Mouse (Mus musculus) cerebellum, postnatal 10 days (tissue): ENCODE measurements around the gene Pkn3.
"Not testable (repeated sequence)": the region's sequence is repeated elsewhere in the genome, so short reads cannot be mapped to it uniquely, and the experiment has no call there.

Source experiments
- DNase-seq, 2 experiments: peaks; one replicate each; pipeline ENCODE4 v3.0.0; 2021; ENCODE audit warnings: mixed read lengths in 2 of 2

Pkn3 gene

DNA sequence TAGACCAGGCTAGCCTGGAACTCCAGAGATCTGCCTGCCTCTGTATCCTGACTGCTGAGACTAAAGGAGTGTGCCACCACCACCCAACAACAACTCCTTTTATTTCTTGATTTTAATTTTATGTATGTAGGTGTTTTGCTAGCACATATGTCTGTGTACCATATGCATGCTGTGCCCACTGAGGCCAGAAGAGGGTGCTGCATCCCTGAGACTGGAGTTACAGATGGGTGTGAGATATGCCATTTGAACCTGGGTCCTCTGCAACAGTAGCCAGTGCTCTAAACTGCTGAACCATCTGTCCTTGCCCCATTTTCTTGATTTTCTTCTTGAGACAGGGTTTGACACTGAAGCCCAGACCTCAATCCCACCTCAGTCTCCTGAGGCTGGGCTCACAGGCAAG lies 28.9 kb downstream of the Pkn3 start:
- DNase-seq, result peak; percentile 70 to 71

DNA sequence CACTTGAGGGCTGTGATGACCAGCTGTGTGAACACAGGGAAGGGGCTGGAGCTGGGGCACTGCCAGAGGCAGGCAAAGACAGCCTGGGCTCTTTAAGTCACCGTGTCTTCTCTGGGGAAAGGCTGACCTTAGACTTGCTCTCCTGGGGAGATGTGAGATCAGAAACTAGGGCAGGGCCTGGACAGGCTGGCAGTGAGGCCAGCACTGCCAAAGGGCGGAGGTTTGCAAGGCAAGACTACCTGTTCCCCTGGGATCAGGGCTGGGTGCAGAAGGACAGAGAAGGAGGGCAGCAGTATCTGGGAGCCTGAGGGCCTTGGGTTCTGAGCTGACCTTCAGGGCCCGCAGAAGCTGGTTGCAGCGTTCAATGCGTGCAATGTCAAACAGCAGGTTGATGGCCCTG lies 30.2 kb downstream of the Pkn3 start:
- no peak for DNase-seq

GRCm38 (mm10) chr2:30108260-30108659 lies 30.8 kb downstream of the Pkn3 start:
- no peak for DNase-seq

- DNase-seq, result no peak
Observed at GRCm38 (mm10) chr2:30111500-30111899, 34.0 kb downstream of the Pkn3 start.

DNA sequence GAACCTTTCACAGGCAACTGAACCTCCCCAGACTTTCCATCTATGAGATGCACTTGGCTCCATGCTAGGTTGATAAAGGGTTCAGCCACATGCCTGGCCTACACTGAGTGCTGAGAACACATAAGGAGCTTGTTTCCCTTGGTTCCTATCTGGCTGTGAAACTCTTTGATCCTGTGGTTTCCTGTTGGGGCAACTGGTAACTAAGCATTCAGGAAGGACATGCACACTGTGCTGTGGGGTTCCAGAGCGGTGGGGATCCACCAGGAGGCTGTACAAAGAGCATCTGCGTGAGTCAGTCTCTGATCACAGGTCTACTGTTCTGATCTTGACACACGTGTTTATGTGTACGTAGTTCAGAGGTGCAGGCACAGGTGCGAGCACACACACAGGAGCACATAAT lies 35.1 kb downstream of the Pkn3 start:
- DNase-seq, result no peak

GRCm38 (mm10) chr2:30119641-30120051 lies 42.2 kb downstream of the Pkn3 start:
- peak; percentile 48 to 51 for DNase-seq

DNA sequence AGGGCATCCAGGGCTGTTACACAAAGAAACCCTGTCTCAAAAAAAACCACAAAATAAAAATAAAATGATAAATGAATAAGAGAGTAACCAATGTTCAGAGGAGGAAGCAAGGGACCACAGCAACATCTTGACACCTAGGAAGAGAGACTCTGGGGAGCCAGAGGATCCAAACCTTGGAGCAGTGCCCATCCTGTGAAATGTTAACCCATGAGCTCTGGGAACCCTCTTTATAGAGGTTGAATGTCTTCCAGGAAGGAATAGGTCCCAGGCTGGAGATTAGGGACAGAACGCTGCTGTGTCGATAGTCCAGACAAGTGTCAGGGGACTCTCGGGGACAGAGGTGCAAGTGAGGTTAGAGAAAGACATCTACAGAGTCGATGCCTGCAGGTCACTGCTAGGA lies 42.8 kb downstream of the Pkn3 start:
- DNase-seq, result no peak

- no peak for DNase-seq
Observed at GRCm38 (mm10) chr2:30122766-30123165, 45.3 kb downstream of the Pkn3 start.

GRCm38 (mm10) chr2:30123729-30124471 lies 46.4 kb downstream of the Pkn3 start:
- DNase-seq, result peak; percentile 54 to 66

DNA sequence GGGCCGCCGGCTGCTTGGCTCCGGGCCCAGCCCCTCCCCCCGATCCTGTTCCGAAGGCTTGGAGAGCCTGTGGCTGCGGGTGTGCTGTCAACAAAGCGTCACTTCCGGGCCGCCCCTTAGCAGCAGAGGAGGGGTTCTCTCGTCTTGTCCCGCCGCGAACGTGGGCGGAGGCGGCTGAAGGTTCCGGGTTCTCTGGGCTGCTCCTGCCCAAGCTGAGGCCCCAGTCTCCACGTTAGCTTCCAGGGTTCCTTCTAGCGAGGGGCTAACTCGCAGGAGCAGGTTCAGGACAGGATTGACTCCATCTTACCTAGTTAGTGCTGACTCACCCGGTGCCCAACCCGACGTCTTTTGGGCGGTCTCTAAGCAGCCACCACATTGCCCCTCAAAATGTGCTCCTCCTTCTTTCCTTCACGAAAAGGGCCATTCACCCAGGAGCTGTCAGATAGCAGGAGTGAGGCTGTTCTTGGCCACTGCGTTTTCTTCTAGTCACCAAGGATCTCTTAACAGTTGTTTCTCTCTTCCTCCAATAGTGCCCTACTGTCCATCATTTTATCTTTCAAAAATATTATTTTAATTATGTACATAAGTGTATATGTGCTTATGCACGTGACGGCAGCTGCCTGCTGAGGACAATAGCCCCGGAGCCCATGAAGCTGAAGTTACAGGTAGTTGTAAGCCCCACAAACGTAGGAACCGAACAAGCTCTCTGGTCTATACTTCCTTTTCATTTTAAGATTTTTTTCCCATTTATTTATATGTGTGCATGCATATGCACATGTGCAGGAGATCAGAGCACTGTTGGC lies 47.2 kb downstream of the Pkn3 start, which contains the start of gene Zer1:
Gene Zer1 (minus strand): TSS at position 114 of the 803 bp plus-strand sequence.
- peak; percentile 99 for DNase-seq

DNA sequence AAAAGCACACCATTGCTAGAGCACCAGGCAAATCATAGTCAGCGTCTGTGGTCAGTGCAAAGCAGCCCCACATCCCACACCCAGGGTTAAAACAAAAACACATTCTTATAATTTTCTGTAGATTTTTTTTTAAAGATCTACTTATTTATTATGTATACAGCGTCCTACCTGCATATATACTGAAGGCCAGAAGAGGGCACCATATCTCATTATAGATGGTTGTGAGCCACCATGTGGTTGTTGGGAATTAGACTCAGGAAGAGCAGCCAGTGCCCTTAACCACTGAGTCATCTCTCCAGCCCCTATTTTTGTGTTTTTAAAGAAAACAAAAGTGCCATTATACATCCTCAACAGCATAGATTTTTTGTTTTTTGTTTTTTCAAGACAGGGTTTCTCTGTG lies 51.3 kb downstream of the Pkn3 start:
- peak; percentile 62 to 69 for DNase-seq

- no peak for DNase-seq
Observed at GRCm38 (mm10) chr2:30130156-30130555, 52.7 kb downstream of the Pkn3 start.

DNA sequence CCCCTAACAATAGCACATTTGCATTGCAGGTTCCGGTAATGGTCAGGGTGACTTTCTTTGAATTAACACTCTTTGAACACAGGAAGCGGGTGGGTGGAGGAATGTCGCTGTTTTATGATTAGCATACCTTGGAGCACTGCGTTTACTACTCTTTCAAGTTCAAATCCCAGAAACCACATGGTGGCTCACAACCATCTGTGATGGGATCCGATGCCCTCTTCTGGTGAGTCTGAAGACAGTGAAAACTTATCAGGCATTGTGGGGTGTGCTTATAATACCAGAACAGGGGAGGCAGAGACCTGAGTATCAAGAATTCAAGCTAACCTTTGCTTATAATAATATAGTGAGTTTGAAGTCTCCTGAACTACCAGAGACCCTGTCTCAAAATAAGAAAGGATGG lies 53.8 kb downstream of the Pkn3 start:
- DNase-seq, result not testable (repeated sequence)

GRCm38 (mm10) chr2:30132801-30133612 lies 55.5 kb downstream of the Pkn3 start:
- DNase-seq, result no peak

- DNase-seq, result peak; percentile 98 to 99
Observed at GRCm38 (mm10) chr2:30133613-30134377, 56.3 kb downstream of the Pkn3 start, which contains the start of gene Tbc1d13. Tbc1d13 (plus strand) TSS chr2:30133746.

GRCm38 (mm10) chr2:30134378-30134711 lies 56.9 kb downstream of the Pkn3 start:
- DNase-seq, result no peak

DNA sequence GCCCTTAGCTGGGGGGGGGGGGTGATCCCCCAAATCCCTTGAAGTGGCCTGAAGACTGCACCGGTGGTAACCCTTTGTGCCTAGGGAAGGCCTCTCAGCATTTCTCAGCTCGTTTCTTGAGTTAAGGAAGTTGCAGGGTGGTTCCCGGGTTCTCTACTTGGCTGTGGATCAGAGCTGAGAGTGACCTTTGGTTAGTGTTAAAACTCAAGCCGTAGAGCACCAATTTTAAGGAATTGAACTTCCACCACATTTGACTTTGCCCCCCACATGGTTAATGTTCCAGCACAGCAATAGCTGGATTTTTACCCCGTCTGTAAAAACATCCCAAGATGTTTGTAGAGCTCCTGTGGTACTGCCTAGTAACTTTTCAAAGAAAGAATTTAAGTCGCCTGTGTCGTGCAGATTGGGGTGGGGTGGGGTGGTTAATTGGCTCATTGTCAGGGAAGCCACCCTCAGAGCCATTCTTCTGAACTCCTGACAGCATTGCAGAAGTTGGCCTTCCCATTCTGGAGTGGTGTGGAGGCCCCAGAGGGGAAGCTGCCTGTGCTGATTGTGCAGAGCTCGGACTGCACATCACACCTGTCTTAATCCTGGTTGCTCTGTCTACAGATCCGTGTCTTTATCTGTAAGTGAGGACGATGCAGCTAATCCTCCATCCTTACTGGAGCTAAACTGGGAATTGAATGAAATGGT lies 57.6 kb downstream of the Pkn3 start:
- no peak for DNase-seq

- no peak for DNase-seq
Observed at GRCm38 (mm10) chr2:30136458-30136857, 59.0 kb downstream of the Pkn3 start.

DNA sequence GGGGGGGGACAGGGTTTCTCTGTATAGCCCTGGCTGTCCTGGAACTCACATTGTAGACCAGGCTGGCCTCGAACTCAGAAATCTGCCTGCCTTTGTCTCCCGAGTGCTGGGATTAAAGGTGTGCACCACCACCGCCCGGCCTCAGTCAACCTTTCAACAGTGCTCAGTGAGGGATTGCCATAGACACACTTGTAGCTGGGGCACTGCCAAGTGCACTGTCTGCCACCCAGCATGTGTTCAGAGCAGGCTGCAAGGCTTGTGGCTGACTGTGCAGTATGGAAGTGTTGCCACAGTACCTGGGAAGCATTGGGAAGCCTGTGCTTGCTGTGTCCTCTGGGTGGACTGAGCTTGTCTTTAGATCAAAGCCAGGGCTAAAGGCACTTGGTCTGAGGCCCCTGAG lies 62.5 kb downstream of the Pkn3 start:
- DNase-seq, result peak in 1 of 2 experiments; percentile 65
